Mouse (Mus musculus) lung, embryonic 14.5 days (tissue): ENCODE data around the gene Kdelr1. TPM values are rescaled to one million over a fixed set of nuclear protein-coding genes. Genes with fewer than 3 reads are reported as not detected.

ENCODE experiments used
- ATAC-seq: fragments of 200-750 bp; cut with Nextera tagmentation; 2 replicates; pipeline ENCODE4 v1.8.0; 2017; ENCODE audit warnings: mild to moderate bottlenecking, moderate TSS enrichment, moderate library complexity; ENCODE audit not compliant: insufficient read depth
- DNase-seq: peaks from one replicate; pipeline ENCODE4 v3.0.0-alpha.2; 2015
- H3K27ac ChIP-seq: fragments of 300-500 bp; sonication (generic); 2 replicates; pipeline ENCODE4 v1.5.1; 2014; ENCODE audit warnings: low read depth, mild to moderate bottlenecking, moderate library complexity
- H3K27me3 ChIP-seq: fragments of 300-500 bp; sonication (generic); 2 replicates; pipeline ENCODE4 v1.6.1; 2014; ENCODE audit warnings: low read length, control low read depth; ENCODE audit not compliant: insufficient read depth
- H3K36me3 ChIP-seq: fragments of 300-500 bp; sonication (generic); 2 replicates; pipeline ENCODE4 v1.6.1; 2014; ENCODE audit warnings: control low read depth; ENCODE audit not compliant: insufficient read depth
- H3K4me1 ChIP-seq: fragments of 300-500 bp; sonication (generic); 2 replicates; pipeline ENCODE4 v1.6.1; 2014; ENCODE audit warnings: antibody characterized with exemption, control low read depth; ENCODE audit not compliant: insufficient read depth
- H3K4me2 ChIP-seq: fragments of 300-500 bp; sonication (generic); 2 replicates; pipeline ENCODE4 v1.6.1; 2014; ENCODE audit warnings: mild to moderate bottlenecking
- H3K4me3 ChIP-seq: fragments of 300-500 bp; sonication (generic); 2 replicates; pipeline ENCODE4 v1.5.1; 2014; ENCODE audit warnings: low read depth, low read length
- H3K9ac ChIP-seq: fragments of 300-500 bp; sonication (generic); 2 replicates; pipeline ENCODE4 v1.6.1; 2014
- H3K9me3 ChIP-seq: fragments of 300-500 bp; sonication (generic); 2 replicates; pipeline ENCODE4 v1.6.1; 2016; ENCODE audit warnings: low read depth, low read length, control low read depth
- CTCF ChIP-seq: IDR thresholded peaks from 2 replicates; pipeline ENCODE4 v1.5.1; 2016; ENCODE audit warnings: antibody characterized with exemption, low read depth
- WGBS: fragments of 180-500 bp; shearing (Covaris S2); extraction: QIAGEN DNeasy Blood & Tissue Kit; methylation state at CpG from one replicate; pipeline ENCODE4 v1.1.7; 2014; 5-methylcytosine and 5-hydroxymethylcytosine counted together
- polyA plus RNA-seq: library from polyadenylated mRNA; unstranded; fragments of >200 nt; fragmentation: Nextera tagmentation; extraction: Ambion mirVana; gene quantifications from 2 replicates; pipeline ENCODE4 v1.2.1, GENCODE M21; 2014

Gene Kdelr1
- polyA plus RNA-seq, 1 experiment from 2014 or later = 108 TPM

- no peaks in the 10 kb centered on the region for H3K27me3 ChIP-seq
- peak within 1 kb of the TSS; percentile 69 for H3K4me2 ChIP-seq
- H3K4me1 ChIP-seq = peaks cover 32% of the 10 kb centered on the region
- no peak for TF ChIP-seq CTCF
- no peak for ATAC-seq
- H3K27ac ChIP-seq = peak within 1 kb of the TSS; percentile 95
- peak; percentile 78 for DNase-seq
- peak within 1 kb of the TSS; percentile 52 for H3K4me3 ChIP-seq
- H3K9ac ChIP-seq = peak within 1 kb of the TSS; percentile 67
- WGBS = 13% methylated on average over 9 of the region's 9 CpGs
- H3K9me3 ChIP-seq = no peaks in the 10 kb centered on the region
- H3K36me3 ChIP-seq = peaks cover 11% of the 10 kb centered on the region; the same call in 1 of the 2 replicates
Observed at GRCm38 (mm10) chr7:45921242-45921621, 48.7 kb downstream of the Kdelr1 start, which contains the start of gene Emp3. TSS of gene Emp3 (minus strand) at chr7:45921404.

GRCm38 (mm10) chr7:45921950-45922600, 49.5 kb downstream of the Kdelr1 start:
- Histone ChIP-seq H3K36me3 (peaks cover 11% of the 10 kb centered on the region; the same call in 1 of the 2 replicates), H3K4me1 (peaks cover 25% of the 10 kb centered on the region), H3K4me2 (peak overlapping the region; percentile 69), H3K9ac (no peak overlapping the region), H3K4me3 (peak overlapping the region; percentile 41; the same call in 1 of the 2 replicates), H3K27ac (peak overlapping the region; percentile 95), H3K27me3 (no peaks in the 10 kb centered on the region), H3K9me3 (no peaks in the 10 kb centered on the region)
- 81% methylated on average over 12 of the region's 12 CpGs for WGBS
- TF ChIP-seq CTCF = no peak
- DNase-seq = no peak
- ATAC-seq = no peak

DNA sequence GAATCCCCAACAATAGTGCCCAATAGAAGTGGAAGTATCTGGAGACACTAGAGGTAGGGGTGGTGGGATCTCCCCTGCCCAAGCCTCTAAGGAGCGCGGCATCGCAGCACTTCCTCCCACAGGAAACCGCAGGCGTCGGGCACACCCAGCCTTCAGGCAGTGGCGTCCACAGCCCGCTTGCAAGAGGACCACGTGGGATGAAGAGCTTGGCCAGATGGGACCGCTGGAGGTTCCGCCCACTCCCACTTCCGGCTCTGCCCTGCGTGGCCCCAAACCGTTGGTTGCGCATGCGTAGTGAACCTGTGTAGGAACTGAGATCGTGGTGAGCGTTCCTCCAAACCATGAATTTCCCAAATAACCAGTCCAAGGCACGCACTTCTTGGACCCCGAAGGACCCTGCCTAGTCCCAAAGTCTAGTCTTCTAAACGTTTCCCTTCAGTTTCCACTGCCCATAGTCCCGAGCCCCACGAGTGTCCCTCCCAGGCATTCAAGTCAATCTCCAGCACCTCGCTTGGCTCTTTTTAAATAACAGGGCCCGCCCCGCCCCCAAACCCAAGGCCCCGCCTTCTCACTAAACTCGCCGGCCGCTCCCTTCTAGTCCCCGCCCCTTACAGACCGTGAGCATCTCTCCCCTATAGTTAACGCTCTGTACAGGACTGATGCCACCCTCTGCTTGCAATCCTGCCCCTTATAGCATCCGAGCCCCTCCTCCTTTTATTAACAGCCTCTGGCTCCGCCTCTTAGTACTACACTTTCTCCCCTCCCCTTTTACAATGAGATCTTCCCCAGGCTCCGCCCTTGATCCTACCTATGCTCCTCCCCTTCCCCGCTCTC, 50.6 kb downstream of the Kdelr1 start:
- Histone ChIP-seq H3K4me3 (peak overlapping the region; percentile 41), H3K27me3 (no peaks in the 10 kb centered on the region), H3K36me3 (peaks cover 6% of the 10 kb centered on the region; the same call in 1 of the 2 replicates), H3K4me1 (peaks cover 17% of the 10 kb centered on the region), H3K27ac (peak overlapping the region; percentile 95), H3K9ac (peak overlapping the region; percentile 33; the same call in 1 of the 2 replicates), H3K4me2 (peak overlapping the region; percentile 69), H3K9me3 (no peaks in the 10 kb centered on the region)
- peak; percentile 89 for ATAC-seq
- TF ChIP-seq CTCF = no peak
- WGBS = 1% methylated on average over 37 of the region's 37 CpGs
- DNase-seq = peak; percentile 98

DNA sequence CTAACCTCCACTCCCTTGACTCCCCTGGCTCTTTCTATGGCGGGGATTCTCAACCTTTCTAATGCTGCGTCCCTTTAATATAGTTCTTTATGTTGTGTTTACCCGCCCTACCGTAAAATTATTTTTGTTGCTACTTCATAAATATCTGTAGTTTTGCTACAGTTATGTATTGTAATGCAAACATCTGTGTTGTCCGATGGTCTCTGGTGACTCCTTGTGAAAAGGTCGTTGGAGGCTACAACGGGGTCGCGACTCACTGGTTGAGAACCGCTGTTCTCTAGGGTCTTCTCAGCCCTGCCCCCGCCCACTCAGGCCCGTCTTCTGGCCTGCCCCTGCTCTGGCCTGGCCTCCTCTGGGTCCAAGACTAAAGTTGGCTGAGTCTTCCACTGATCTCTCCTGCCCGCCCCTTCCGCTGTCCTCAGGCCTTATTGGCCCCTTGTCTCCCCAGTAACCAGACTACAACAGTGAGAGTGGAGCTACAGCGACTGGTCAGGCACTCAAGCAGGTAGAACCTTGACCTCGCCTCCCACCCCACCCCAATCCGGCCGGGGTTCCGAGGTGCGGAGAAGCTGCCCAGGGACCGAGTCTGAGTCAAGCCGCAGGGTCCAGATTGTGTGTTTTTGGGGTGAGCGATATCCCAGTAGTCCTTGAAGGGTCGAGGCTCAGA, 51.3 kb downstream of the Kdelr1 start, which contains the start of gene Ccdc114:
Gene Ccdc114, plus strand, starts transcription at position 311 of the 667 bp plus-strand sequence.
- Histone ChIP-seq H3K4me2 (peak within 1 kb of the TSS; percentile 69), H3K9ac (peak within 1 kb of the TSS; percentile 33; the same call in 1 of the 2 replicates), H3K9me3 (no peaks in the 10 kb centered on the region), H3K27me3 (0 out of 2 replicates have a peak, but pooled peaks cover under 1% of the 10 kb centered on the region), H3K4me1 (peaks cover 16% of the 10 kb centered on the region), H3K4me3 (peak within 1 kb of the TSS; percentile 41), H3K27ac (peak within 1 kb of the TSS; percentile 95), H3K36me3 (peaks cover 3% of the 10 kb centered on the region; the same call in 1 of the 2 replicates)
- no peak for TF ChIP-seq CTCF
- WGBS = 9% methylated on average over 24 of the region's 24 CpGs
- peak; percentile 45 for ATAC-seq
- peak; percentile 66 for DNase-seq

DNA sequence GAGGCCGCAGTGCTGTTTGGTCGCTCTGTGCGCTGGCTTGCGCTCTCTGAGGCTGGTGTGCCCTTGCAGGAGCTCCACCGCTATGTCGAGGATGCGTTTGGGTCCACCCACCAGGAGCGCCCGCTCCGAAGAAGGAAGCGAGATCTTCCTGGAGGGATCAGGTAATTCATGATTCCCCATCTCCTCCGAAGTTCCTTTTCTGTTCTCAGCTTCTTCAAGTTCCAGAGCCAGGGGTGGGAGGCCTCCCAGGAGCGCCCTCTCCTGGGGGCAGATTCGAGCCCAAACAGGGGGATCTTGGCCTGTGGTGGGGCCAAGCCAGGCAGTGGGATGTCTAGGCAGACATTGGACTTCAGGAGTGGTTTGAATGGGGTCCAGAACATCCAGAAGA, 51.9 kb downstream of the Kdelr1 start:
- peak; percentile 31 for DNase-seq
- no peak overlapping the region; the same call in 1 of the 2 replicates for H3K9ac ChIP-seq
- 20% methylated on average over 14 of the region's 14 CpGs for WGBS

GRCm38 (mm10) chr7:45928626-45929295, 56.2 kb downstream of the Kdelr1 start:
- no peak overlapping the region for H3K9ac ChIP-seq
- H3K4me3 ChIP-seq = no peak overlapping the region
- no peak overlapping the region for H3K4me2 ChIP-seq
- H3K27ac ChIP-seq = no peak overlapping the region
- H3K9me3 ChIP-seq = peaks cover 4% of the 10 kb centered on the region; the same call in 1 of the 2 replicates
- H3K27me3 ChIP-seq = 0 out of 2 replicates have a peak, but pooled peaks cover 4% of the 10 kb centered on the region
- H3K4me1 ChIP-seq = no peaks in the 10 kb centered on the region
- TF ChIP-seq CTCF = no peak
- 13% methylated on average over 21 of the region's 23 CpGs for WGBS
- no peak for DNase-seq
- ATAC-seq = no peak
- H3K36me3 ChIP-seq = no peaks in the 10 kb centered on the region

More for the DNA sequence above, 51.9 kb downstream of the Kdelr1 start:
- TF ChIP-seq CTCF = peak; percentile 43
- Histone ChIP-seq H3K9me3 (no peaks in the 10 kb centered on the region), H3K27ac (peak overlapping the region; percentile 48; the same call in 1 of the 2 replicates), H3K4me3 (peak overlapping the region; percentile 41), H3K27me3 (0 out of 2 replicates have a peak, but pooled peaks cover 4% of the 10 kb centered on the region), H3K36me3 (no peaks in the 10 kb centered on the region), H3K4me1 (peaks cover 11% of the 10 kb centered on the region; the same call in 1 of the 2 replicates), H3K4me2 (peak overlapping the region; percentile 69)
- ATAC-seq = no peak
